Mouse (Mus musculus) thymus, postnatal 4 days (tissue): ENCODE measurements around the gene Olfr342.

Source experiments
- DNase-seq: peaks from one replicate; pipeline ENCODE4 v3.0.0; 2021

The Olfr342 gene

DNA sequence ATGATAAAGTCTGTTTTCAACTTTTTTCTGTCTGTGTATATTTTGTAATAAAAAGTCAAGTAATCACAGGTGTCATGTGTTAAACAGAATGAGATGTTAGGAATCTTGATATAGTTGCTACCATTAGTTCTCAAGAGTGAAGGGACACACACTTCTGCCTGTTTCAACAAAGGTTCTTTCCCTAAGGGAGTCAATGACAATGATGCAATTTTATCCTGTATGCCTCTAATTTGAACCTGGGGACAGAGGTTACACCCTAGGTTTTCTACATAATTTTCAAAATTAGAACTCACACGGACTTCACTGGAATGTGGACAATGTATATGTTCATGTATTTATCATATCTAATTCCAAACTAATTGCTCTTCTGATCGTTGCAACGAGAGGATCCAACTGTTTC is at the start of gene Olfr342:
Gene Olfr342 (plus strand): TSS at position 301 of the 400 bp plus-strand sequence.
- DNase-seq: no peak

DNA sequence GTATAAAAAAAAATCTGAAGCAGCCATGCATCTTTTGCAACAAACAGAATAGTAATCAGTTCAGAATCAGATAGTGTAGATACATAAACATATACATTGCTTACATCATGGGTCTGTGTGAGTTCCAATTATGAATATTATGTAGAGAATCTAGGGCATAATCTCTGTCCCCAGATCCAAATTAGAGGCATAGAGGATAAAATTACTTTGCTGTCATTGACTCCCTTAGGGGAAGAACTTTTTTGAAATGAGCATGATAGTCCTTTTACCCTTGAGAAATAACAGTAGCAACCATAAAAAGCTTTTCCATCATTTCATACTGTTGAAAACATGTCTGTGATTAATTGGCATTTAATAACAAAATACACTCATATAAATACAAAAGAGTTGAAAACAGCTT is 42.4 kb upstream of the Olfr342 start, which contains the start of gene Olfr341:
Gene Olfr341 (minus strand): TSS at position 101 of the 400 bp plus-strand sequence.
- no peak for DNase-seq

DNA sequence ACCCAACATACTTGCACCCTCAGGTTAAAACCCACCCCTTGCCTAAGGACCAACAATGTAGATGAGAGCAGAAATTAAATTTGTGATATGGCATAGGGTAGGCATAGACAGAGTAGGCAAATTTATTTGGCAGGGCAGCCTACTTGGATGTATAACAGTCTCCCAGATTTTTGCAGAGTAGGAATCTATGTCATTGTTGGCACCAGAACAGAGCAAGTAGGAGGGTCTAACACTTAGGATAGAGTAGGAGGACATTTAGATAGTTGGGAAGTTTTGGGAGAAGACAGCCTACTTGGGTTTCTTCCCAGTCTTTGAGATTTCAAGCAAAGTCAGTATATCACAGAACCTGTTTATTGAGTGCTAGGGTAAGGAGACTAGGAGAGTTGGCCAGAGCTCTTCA is 40.4 kb downstream of the Olfr342 start:
- DNase-seq: no peak

DNA sequence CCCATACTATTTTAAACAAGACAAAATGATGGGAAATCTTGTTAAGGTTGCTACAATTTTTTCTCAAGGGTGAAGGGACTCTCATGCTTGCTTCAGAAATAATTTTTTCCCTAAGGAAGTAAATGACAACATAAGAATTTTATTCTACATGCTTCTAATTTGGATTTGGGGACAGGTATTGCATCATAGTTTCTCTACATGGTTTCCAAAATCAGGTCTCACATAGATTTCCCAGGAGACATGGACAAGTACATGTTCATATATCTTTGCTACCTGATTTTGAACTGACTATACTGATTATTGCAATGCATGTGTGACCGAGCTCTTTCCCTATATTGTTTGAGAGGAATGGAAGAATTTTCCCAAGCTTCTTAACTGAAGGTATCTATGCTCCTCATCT is 41.6 kb downstream of the Olfr342 start, which contains the start of gene Olfr344:
Gene Olfr344 (plus strand): TSS at position 301 of the 400 bp plus-strand sequence.
- no peak for DNase-seq

- no peak for DNase-seq
These were observed 42.2 kb downstream of the Olfr342 start for GRCm38 (mm10) chr2:36567022-36567421.

- DNase-seq: no peak
These were observed 43.0 kb downstream of the Olfr342 start for GRCm38 (mm10) chr2:36567845-36568244.
